Comparison of ENCODE assay signal across 8 mouse cellular contexts in genomic region chr5:33033121-33033520, GRCm38 (mm10). TPM values are rescaled to one million over a fixed set of nuclear protein-coding genes. Genes with fewer than 3 reads are reported as not detected.
DNase-seq lines count a peak whose midpoint lies in the region; ATAC-seq and TF ChIP-seq lines count a peak whose summit lies in the region.

No protein-coding gene starts in this region.

- H3K9me3 ChIP-seq in ES-E14 (ENCODE audit: control insufficient read depth, insufficient read depth, low read depth, low read length), result no peaks in the 10 kb centered on the region
- no peaks in the 10 kb centered on the region for H3K9me3 ChIP-seq in forebrain, embryonic 13.5 days (replicated peaks)
- H3K9me3 ChIP-seq in lung, embryonic 15.5 days, result no peaks in the 10 kb centered on the region

- H3K27me3 ChIP-seq in forebrain, embryonic 13.5 days, result no peaks in the 10 kb centered on the region
- H3K27me3 ChIP-seq in lung, embryonic 15.5 days, result no peaks in the 10 kb centered on the region

- intact Hi-C loops in heart, postnatal 14 days (cut with DNase I), result loop anchor here (2.0 kb wide), 4 partner anchors 42 to 118 kb away; no protein-coding TSS in a partner anchor

- no peak overlapping the region for H3K9ac ChIP-seq in ES-E14 (ENCODE audit: insufficient read depth, low read depth, low read length, poor library complexity, severe bottlenecking)
- H3K9ac ChIP-seq in forebrain, embryonic 13.5 days, result no peak overlapping the region
- H3K9ac ChIP-seq in lung, embryonic 15.5 days, result no peak overlapping the region

- peak; percentile 71 for ATAC-seq in forebrain, embryonic 13.5 days
- ATAC-seq in lung, embryonic 15.5 days (ENCODE audit: borderline replicate concordance, extremely low read depth, low FRiP score, low TSS enrichment), result peak; percentile 67; the same call in 1 of the 2 replicates

- DNase-seq in ES-E14 (ENCODE audit: low read depth, low spot score), result peak; percentile 85
- DNase-seq in c-Kit-positive CD71-positive TER-119-positive erythroid progenitor cells, embryonic 14.5 days (ENCODE audit: low spot score), result peak; percentile 86
- peak; percentile 84 to 88 for DNase-seq in heart, postnatal 14 days
- peak; percentile 91 for DNase-seq in kidney, postnatal 4 days
- DNase-seq in ovary, postnatal 14 days (ENCODE audit: low spot score), result peak; percentile 75
- peak; percentile 76 for DNase-seq in thymus, postnatal 25 days

- WGBS in forebrain, embryonic 13.5 days, result under 1% methylated on average over 4 of the region's 4 CpGs
- WGBS in lung, embryonic 15.5 days, result 0% methylated on average over 4 of the region's 4 CpGs

- no peaks in the 10 kb centered on the region for H3K36me3 ChIP-seq in ES-E14 (ENCODE audit: control insufficient read depth, insufficient read depth, low read length, poor library complexity, severe bottlenecking)
- H3K36me3 ChIP-seq in forebrain, embryonic 13.5 days (ENCODE audit: poor library complexity, severe bottlenecking), result peaks cover 7% of the 10 kb centered on the region
- H3K36me3 ChIP-seq in lung, embryonic 15.5 days, result peaks cover 8% of the 10 kb centered on the region

- peaks cover 3 to 17% of the 10 kb centered on the region in 2 experiments for H3K4me1 ChIP-seq in ES-E14 (ENCODE audit: control insufficient read depth in 2 of 2, insufficient read depth in 2 of 2, low read length in 2 of 2, poor library complexity in 1 of 2)
- peaks cover 29% of the 10 kb centered on the region for H3K4me1 ChIP-seq in forebrain, embryonic 13.5 days
- H3K4me1 ChIP-seq in lung, embryonic 15.5 days, result no peaks in the 10 kb centered on the region

- in situ Hi-C loops in ES-E14 (cut with MboI; ENCODE audit: low sequenced_read_pairs in 2 of 2, unreplicated experiment in 2 of 2), result loop anchor here in 1 of 2 experiments (10.0 to 25.0 kb wide), 3 partner anchors 108 to 446 kb away; no protein-coding TSS in a partner anchor

- H3K4me3 ChIP-seq in ES-E14 (ENCODE audit: insufficient read depth in 1 of 2, low read depth in 1 of 2, low read length in 2 of 2, poor library complexity in 1 of 2, severe bottlenecking in 1 of 2), result no peak overlapping the region
- no peak overlapping the region for H3K4me3 ChIP-seq in forebrain, embryonic 13.5 days
- no peak overlapping the region for H3K4me3 ChIP-seq in lung, embryonic 15.5 days

- no peak overlapping the region for H3K4me2 ChIP-seq in forebrain, embryonic 13.5 days
- H3K4me2 ChIP-seq in lung, embryonic 15.5 days, result no peak overlapping the region

- H3K27ac ChIP-seq in ES-E14 (ENCODE audit: insufficient read depth, low read depth, low read length, poor library complexity, severe bottlenecking), result no peak overlapping the region
- no peak overlapping the region for H3K27ac ChIP-seq in forebrain, embryonic 13.5 days
- no peak overlapping the region for H3K27ac ChIP-seq in lung, embryonic 15.5 days

TF ChIP-seq in ES-E14, 5 proteins besides CTCF, POLR2A, EP300 and RAD21:
- TF ChIP-seq ZNF384 (IDR thresholded peaks at IDR 0.05; ENCODE audit: low read depth, low read length) (0 out of 2 replicates have a peak, but pooled peaks have one; percentile 33), CHD2 (IDR thresholded peaks at IDR 0.05; ENCODE audit: low read depth, low read length) (no peak), MAFK (IDR thresholded peaks at IDR 0.05; ENCODE audit: insufficient read depth, low read depth, low read length) (no peak), ZC3H11A (IDR thresholded peaks at IDR 0.05; ENCODE audit: borderline replicate concordance, low read depth, low read length) (peak; percentile 87), HCFC1 (IDR thresholded peaks at IDR 0.05; ENCODE audit: borderline replicate concordance, insufficient read depth, low read length) (peak; percentile 43; the same call in 1 of the 2 replicates)

RNA-seq across cellular contexts. Expression of gene Ywhah, which starts 14.5 kb away (rescaled TPM):
- 59.4 and 99.0 TPM in 2 replicates for total RNA-seq in ES-E14 (2012; rRNA removed)
- 470 and 500 TPM in 2 replicates for polyA plus RNA-seq in forebrain, embryonic 13.5 days (2015; fragmentation: Nextera tagmentation; extraction: Ambion mirVana)
- 100 to 1,000 TPM; 104 to 126 TPM for total RNA-seq in heart, postnatal 14 days (2021)
- 455 TPM in 2 replicates for polyA plus RNA-seq in lung, embryonic 15.5 days (2015; fragmentation: Nextera tagmentation; extraction: Ambion mirVana)
